Mouse (Mus musculus) ES-Bruce4 (cell line): ENCODE results near the gene Tac2. TPM values are rescaled to one million over a fixed set of nuclear protein-coding genes. Genes with fewer than 3 reads are reported as not detected.

Experiments
- H3K27ac ChIP-seq: 2 replicates; pipeline ENCODE4 v1.5.1; 2012; ENCODE audit warnings: low read length, inconsistent platforms; ENCODE audit not compliant: insufficient read depth
- H3K27me3 ChIP-seq: 2 replicates; pipeline ENCODE4 v1.6.1; 2012; ENCODE audit warnings: mild to moderate bottlenecking, low read length, inconsistent platforms; ENCODE audit not compliant: control insufficient read depth, poor library complexity, insufficient read depth, severe bottlenecking
- H3K36me3 ChIP-seq: 2 replicates; pipeline ENCODE4 v1.6.1; 2012; ENCODE audit warnings: inconsistent platforms, mild to moderate bottlenecking, low read length, moderate library complexity; ENCODE audit not compliant: control insufficient read depth, poor library complexity, insufficient read depth, severe bottlenecking
- H3K4me1 ChIP-seq: one replicate; pipeline ENCODE4 v1.8.1; 2011; ENCODE audit warnings: low read length; ENCODE audit not compliant: control insufficient read depth, insufficient read depth
- H3K4me3 ChIP-seq: 2 replicates; pipeline ENCODE4 v1.5.1; 2011; ENCODE audit warnings: low read depth, mild to moderate bottlenecking, low read length
- H3K9ac ChIP-seq: 2 replicates; pipeline ENCODE4 v1.6.1; 2012; ENCODE audit warnings: low read depth, mild to moderate bottlenecking, inconsistent platforms; ENCODE audit not compliant: poor library complexity, severe bottlenecking
- H3K9me3 ChIP-seq: replicated peaks from 2 replicates; pipeline ENCODE4 v1.6.1; 2012; ENCODE audit warnings: mild to moderate bottlenecking, low read length, inconsistent platforms; ENCODE audit not compliant: control insufficient read depth, poor library complexity, insufficient read depth, severe bottlenecking
- CTCF ChIP-seq: IDR thresholded peaks from one replicate; pipeline ENCODE4 v1.8.1; 2011; ENCODE audit warnings: low read depth, low read length
- EP300 ChIP-seq: IDR thresholded peaks from 2 replicates; pipeline ENCODE4 v1.6.1; 2011; ENCODE audit warnings: low read depth, low read length; ENCODE audit not compliant: insufficient read depth
- POLR2A ChIP-seq: IDR thresholded peaks from one replicate; pipeline ENCODE4 v1.8.1; 2011; ENCODE audit warnings: low read length; ENCODE audit not compliant: insufficient read depth
- polyA plus RNA-seq: library from polyadenylated mRNA; stranded (reverse); fragments of >200 nt; gene quantifications from 2 replicates; pipeline ENCODE4 v1.2.4, GENCODE M21; 2011; ENCODE audit warnings: low read depth; ENCODE audit not compliant: missing spikeins, insufficient read depth, insufficient read length

Tac2 gene
- polyA plus RNA-seq, 1 experiment, result not detected

- Histone ChIP-seq H3K27ac (no peak overlapping the region), H3K9me3 (no peaks in the 10 kb centered on the region), H3K9ac (no peak overlapping the region), H3K27me3 (no peaks in the 10 kb centered on the region), H3K36me3 (no peaks in the 10 kb centered on the region), H3K4me3 (no peak overlapping the region), H3K4me1 (peaks cover 7% of the 10 kb centered on the region)
- TF ChIP-seq CTCF (no peak), EP300 (no peak), POLR2A (no peak)
Observed at GRCm38 (mm10) chr10:127730285-127730932, 6.1 kb downstream of the Tac2 start.

- Histone ChIP-seq H3K4me3 (no peak overlapping the region), H3K27me3 (no peaks in the 10 kb centered on the region), H3K9me3 (no peaks in the 10 kb centered on the region), H3K27ac (no peak overlapping the region), H3K4me1 (peaks cover 7% of the 10 kb centered on the region), H3K36me3 (no peaks in the 10 kb centered on the region), H3K9ac (no peak overlapping the region)
- TF ChIP-seq CTCF (no peak), EP300 (no peak), POLR2A (no peak)
Observed at GRCm38 (mm10) chr10:127730933-127731310, 6.6 kb downstream of the Tac2 start.

- H3K4me3 ChIP-seq, result no peak overlapping the region
- TF ChIP-seq POLR2A, result no peak
- no peak for TF ChIP-seq CTCF
- no peak for TF ChIP-seq EP300
- H3K27ac ChIP-seq, result no peak overlapping the region
- no peak overlapping the region for H3K9ac ChIP-seq
- no peaks in the 10 kb centered on the region for H3K27me3 ChIP-seq
- no peaks in the 10 kb centered on the region for H3K36me3 ChIP-seq
- H3K4me1 ChIP-seq, result peaks cover 7% of the 10 kb centered on the region
- H3K9me3 ChIP-seq, result no peaks in the 10 kb centered on the region
Observed at GRCm38 (mm10) chr10:127731397-127731796, 7.1 kb downstream of the Tac2 start.

- Histone ChIP-seq H3K27me3 (no peaks in the 10 kb centered on the region), H3K4me3 (no peak overlapping the region), H3K4me1 (peaks cover 7% of the 10 kb centered on the region), H3K36me3 (no peaks in the 10 kb centered on the region), H3K27ac (no peak overlapping the region), H3K9me3 (no peaks in the 10 kb centered on the region), H3K9ac (no peak overlapping the region)
- TF ChIP-seq EP300 (no peak), CTCF (peak; percentile 42)
Observed at GRCm38 (mm10) chr10:127734434-127734833, 10.2 kb downstream of the Tac2 start.

- Histone ChIP-seq H3K9ac (no peak overlapping the region), H3K27me3 (no peaks in the 10 kb centered on the region), H3K4me1 (peaks cover 7% of the 10 kb centered on the region), H3K9me3 (no peaks in the 10 kb centered on the region), H3K36me3 (no peaks in the 10 kb centered on the region), H3K4me3 (no peak overlapping the region), H3K27ac (no peak overlapping the region)
- no peak for TF ChIP-seq CTCF
- no peak for TF ChIP-seq EP300
- TF ChIP-seq POLR2A, result no peak
Observed at GRCm38 (mm10) chr10:127736266-127736665, 12.0 kb downstream of the Tac2 start.

GRCm38 (mm10) chr10:127736916-127737315 is 12.6 kb downstream of the Tac2 start:
- Histone ChIP-seq H3K9me3 (no peaks in the 10 kb centered on the region), H3K27ac (no peak overlapping the region), H3K9ac (no peak overlapping the region), H3K4me3 (no peak overlapping the region), H3K27me3 (no peaks in the 10 kb centered on the region), H3K36me3 (peaks cover 2% of the 10 kb centered on the region; the same call in 1 of the 2 replicates), H3K4me1 (peaks cover 7% of the 10 kb centered on the region)
- TF ChIP-seq POLR2A, result no peak
- no peak for TF ChIP-seq EP300
- no peak for TF ChIP-seq CTCF
